Mouse (Mus musculus): ENCODE measurements around the gene Tubd1.

- TF ChIP-seq CTCF (IDR thresholded peaks at IDR 0.05; ENCODE audit: insufficient read depth, low read length): no peak
- peak; percentile 39; the same call in 1 of the 2 replicates for TF ChIP-seq POLR2A (IDR thresholded peaks at IDR 0.05; ENCODE audit: borderline replicate concordance, extremely low read depth, low read depth, low read length)
Measured at GRCm38 (mm10) chr11:86577231-86577630, 32.4 kb downstream of the Tubd1 start.
